Mouse (Mus musculus): ENCODE data around the gene Mef2c. TPM values are rescaled to one million over a fixed set of nuclear protein-coding genes. Genes with fewer than 3 reads are reported as not detected.

The Mef2c gene
- total and polyA plus RNA-seq, 3 experiments, result 23.3 to 58.6 (median 23.8) TPM

DNA sequence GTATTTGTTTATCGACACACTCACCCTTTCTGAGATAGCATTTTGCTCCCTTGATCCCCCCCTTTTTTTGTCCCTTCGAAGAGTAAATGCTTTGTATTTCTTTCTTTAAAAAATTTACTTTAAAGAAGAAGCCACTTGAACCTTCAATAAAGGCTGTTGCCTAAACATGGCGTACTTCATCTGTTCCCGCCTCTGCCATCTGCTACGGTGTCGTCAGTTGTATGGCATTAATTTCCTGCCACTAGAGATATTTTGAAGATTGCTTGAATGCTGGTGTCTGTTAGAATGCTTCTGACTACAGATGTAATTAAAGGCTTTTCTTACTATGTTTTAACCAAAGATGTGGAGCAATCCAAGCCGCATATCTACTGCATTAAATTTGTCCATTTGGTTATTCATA lies 162.3 kb downstream of the Mef2c start:
- no peak for DNase-seq

- DNase-seq, result no peak
Measured at GRCm38 (mm10) chr13:83667051-83667450, 163.2 kb downstream of the Mef2c start.

- DNase-seq, result no peak
Measured at GRCm38 (mm10) chr13:83707611-83708010, 203.8 kb downstream of the Mef2c start.

- DNase-seq, result no peak
Measured at GRCm38 (mm10) chr13:83712778-83713380, 209.0 kb downstream of the Mef2c start.

- no peak for DNase-seq
Measured at GRCm38 (mm10) chr13:83713661-83714291, 209.9 kb downstream of the Mef2c start.

DNA sequence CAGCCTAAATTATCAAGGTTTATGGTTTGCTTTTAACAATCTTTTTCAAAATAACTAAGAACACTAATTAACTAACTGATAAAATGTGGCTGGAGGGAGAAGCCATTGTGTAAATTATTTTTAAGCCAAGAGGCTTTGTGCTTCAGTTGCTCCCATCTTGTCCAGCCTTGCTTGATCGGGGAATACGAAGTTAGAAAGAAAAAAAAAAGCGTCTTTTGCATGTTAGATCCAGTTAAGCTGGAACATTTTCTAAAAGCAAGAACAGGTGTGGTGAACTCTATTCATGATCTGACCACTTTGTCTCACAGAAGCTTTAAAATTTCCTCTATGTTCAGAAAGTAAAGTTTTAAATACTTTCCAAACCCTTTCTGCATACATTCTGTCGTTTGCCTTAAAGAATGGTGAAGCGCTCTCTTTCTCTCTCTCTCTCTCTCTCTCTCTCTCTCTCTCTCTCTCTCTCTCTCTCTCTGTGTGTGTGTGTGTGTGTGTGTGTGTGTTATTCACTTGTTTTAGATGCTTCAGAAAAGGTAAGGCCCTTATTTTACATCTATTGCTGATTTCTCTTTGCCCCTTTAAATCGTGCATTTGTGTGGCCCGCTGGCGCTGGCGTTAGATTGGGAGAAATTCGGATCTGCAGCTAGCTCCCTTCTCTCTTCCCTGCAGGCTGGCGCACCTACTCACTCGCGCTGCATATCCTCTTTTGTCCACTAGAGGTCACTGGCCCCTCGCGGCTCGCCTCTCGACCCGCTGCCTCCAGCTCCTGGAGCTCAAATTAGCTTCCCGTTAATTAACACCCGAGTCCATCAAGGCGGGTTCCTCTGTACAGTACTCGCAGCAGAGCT lies 210.9 kb downstream of the Mef2c start:
- DNase-seq, result peak; percentile 79

GRCm38 (mm10) chr13:83715308-83715785 lies 211.5 kb downstream of the Mef2c start:
- DNase-seq, result no peak

DNA sequence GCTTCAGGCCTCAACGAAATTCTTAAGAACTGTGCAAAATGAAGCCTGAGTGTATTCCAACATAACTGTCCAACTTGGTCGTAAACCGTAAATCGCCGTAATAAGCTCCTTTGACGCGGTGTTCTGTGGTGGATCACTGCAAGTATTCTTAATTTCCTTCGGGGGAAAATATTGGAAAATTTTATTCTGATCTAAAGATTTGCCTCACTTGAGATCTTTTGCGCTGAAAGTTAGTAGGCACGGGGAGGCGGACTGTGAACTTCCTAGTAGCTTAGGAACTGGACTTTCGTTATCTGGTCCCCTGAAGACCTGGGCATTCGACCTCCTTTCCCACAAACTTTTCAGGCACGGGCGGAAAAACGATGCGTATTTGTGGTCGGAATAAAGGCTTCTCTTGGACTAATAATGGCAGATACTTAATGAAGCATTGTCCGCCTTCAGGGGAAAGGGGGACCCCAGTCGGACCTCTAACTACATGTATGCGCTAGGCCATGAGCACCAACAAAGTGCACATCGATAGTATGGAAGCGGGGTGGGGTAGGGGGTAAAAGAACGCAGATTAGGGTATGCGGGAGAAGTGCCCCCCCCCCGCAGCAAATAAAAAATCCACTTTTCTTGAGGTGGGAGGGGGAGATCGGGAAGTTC lies 212.3 kb downstream of the Mef2c start:
- DNase-seq, result no peak

Data from adrenal gland, adult 2 months (tissue).